Mouse (Mus musculus): Measurements from ENCODE around the gene AA986860.

- TF ChIP-seq POLR2A (IDR thresholded peaks at IDR 0.05; ENCODE audit: control insufficient read depth in 1 of 2, insufficient read depth in 1 of 2, low read depth in 1 of 2, low read length in 2 of 2, poor library complexity in 1 of 2): no peak
- no peak for TF ChIP-seq CHD1 (IDR thresholded peaks at IDR 0.05; ENCODE audit: low read depth, low read length)
- no peak for TF ChIP-seq CTCF (IDR thresholded peaks at IDR 0.05 in 2 of 3, conservative IDR thresholded peaks at IDR 0.05 in 1 of 3; ENCODE audit: control insufficient read depth in 1 of 3, insufficient read depth in 1 of 3, low read depth in 2 of 3, low read length in 3 of 3, poor library complexity in 1 of 3, severe bottlenecking in 1 of 3)
- no peak for TF ChIP-seq TCF12 (IDR thresholded peaks at IDR 0.05; ENCODE audit: low read depth, low read length)
- TF ChIP-seq GATA1 (IDR thresholded peaks at IDR 0.05; ENCODE audit: low read depth, low read length): no peak
- no peak for TF ChIP-seq SIN3A (IDR thresholded peaks at IDR 0.05; ENCODE audit: low read length)
- TF ChIP-seq EP300 (IDR thresholded peaks at IDR 0.05; ENCODE audit: low read depth in 1 of 2, low read length in 2 of 2): no peak
Observed at GRCm38 (mm10) chr1:130767066-130767465, 35.3 kb downstream of the AA986860 start.

Data from MEL (cell line).